Mouse (Mus musculus) skeletal muscle tissue, adult 2 months (tissue): ENCODE results near the gene Nova1.

Experiments used
- DNase-seq: peaks from one replicate; pipeline ENCODE4 v3.0.0-alpha.2; 2012; ENCODE audit warnings: low read depth, low spot score

Nova1 gene

DNA sequence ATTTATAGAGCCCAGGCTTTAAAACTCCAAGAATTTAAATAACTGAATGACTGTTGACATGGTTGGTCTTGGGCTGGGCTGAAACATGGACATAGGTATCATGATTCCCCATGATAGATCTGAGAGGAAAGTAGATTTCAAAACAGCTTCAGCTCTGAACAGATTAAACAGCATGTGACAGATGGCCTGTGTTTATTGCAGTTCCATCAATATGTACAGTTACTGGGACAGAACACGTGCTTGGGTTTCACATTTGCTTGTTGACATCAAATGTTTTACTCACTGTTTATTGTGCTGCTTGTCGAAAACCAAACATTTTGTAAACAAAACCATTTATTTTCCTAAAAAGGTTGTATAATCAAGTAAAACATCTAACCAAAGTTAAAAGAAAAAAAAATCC is 142.4 kb downstream of the Nova1 start:
- no peak for DNase-seq

DNA sequence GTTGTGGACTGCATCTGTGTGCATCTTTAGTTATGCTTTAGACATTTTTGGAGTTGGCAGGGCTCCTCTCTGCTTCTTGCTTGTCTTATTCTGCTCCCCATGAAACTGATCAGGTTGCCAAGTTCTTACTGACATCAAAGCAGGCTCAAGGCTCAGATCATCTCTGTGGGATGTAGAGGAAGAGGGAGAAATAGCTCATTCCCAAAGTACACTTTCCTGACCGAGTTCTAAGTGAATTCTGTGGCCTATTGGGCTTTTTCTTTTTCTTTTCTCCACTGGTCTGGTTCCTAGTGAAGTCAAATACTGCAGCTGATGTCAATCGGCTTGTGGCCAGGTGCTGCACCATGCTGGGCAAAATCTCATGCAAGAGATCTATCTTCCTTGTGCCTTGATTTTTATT is 152.0 kb downstream of the Nova1 start:
- DNase-seq: no peak

- DNase-seq: no peak
Measured at GRCm38 (mm10) chr12:46646139-46646611, 172.6 kb downstream of the Nova1 start.

DNA sequence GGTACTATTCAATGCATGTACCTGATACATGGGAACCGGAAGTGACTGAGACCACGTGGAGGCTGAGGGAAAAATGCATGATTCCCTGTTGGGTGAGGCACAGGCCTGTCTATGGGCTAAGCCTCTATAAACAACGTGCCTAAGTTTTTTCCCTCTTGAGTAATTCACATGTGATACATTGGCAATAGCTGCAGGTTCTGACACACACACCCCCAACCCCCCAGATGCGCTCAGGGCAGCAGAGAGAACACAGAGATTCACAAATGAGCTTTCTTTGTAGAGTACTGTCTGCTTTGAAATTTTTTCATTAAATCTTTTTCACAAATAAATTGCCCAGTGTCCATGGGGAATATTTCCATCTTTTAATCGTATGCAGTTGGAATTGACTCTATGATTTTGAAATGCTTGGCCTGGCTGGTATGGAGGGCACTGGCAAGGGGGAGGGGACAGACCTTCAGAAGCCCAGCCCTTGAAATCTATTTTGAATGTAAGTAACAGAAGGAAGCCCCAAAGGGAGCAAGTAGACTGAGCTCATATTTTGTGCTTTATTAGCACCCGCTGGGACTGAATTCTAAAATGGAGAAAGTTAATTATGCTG is 173.3 kb downstream of the Nova1 start:
- no peak for DNase-seq
